Mouse (Mus musculus) kidney, adult 2 months (tissue): ENCODE measurements around the gene Zdhhc19.

Experiments used
- CTCF ChIP-seq: fragments of 200-500 bp; conservative IDR thresholded peaks from 2 replicates; pipeline ENCODE4 v1.5.1; 2011; ENCODE audit warnings: low read depth, mild to moderate bottlenecking, control low read depth, low read length, moderate library complexity, mixed read lengths; ENCODE audit not compliant: insufficient read depth, insufficient read length
- POLR2A ChIP-seq: fragments of 200-500 bp; IDR thresholded peaks from one replicate; pipeline ENCODE4 v1.6.1; 2011; ENCODE audit warnings: low read depth, low read length, control low read depth

DNA sequence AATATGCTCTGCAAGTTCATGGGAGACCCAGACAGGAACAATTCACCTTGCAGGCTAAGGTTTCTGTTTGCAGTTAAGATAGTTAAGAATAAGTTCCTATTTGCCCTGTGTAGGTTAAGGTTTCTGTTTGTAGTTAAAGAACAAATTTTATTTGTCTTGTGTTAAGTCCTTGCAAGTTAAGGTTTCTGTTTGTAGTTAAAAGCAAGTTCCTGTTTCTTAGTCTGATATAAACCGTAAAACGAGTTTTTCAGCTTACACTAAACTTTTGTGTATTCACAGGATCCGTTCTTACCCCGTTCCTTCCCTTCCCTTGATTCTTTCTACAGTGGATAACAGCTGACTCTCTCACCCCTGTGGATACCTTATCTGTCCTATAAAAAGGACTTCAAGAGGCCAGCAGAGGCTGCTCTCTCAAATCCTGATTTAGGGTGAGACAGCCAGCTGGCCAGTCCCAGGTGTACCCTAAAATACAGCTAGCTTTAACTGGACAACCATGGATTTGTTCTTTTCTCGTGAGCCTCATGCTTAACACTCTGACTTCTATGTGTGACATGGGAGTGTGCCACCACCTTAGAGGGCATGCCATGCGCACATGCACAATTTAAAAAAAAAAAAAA, 26.6 kb downstream of the Zdhhc19 start:
- TF ChIP-seq POLR2A (no peak), CTCF (no peak)
